Mouse (Mus musculus) midbrain, embryonic 15.5 days (tissue): ENCODE results near the gene Add1. TPM values are rescaled to one million over a fixed set of nuclear protein-coding genes. Genes with fewer than 3 reads are reported as not detected.
A peak's percentile ranks its signal among the peaks of the same experiment; 100 is the strongest.
"Not testable (repeated sequence)": the region's sequence is repeated elsewhere in the genome, so short reads cannot be mapped to it uniquely, and the experiment has no call there.

Experiments used
- ATAC-seq: fragments of 200-750 bp; cut with Nextera tagmentation; replicated peaks from 2 replicates; pipeline ENCODE4 v1.8.0; 2017; ENCODE audit warnings: moderate TSS enrichment
- H3K27ac ChIP-seq: fragments of 300-500 bp; sonication (generic); 2 replicates; pipeline ENCODE4 v1.5.1; 2015; ENCODE audit warnings: mild to moderate bottlenecking, inconsistent platforms
- H3K27me3 ChIP-seq: fragments of 300-500 bp; sonication (generic); replicated peaks from 2 replicates; pipeline ENCODE4 v1.6.1; 2015; ENCODE audit warnings: inconsistent platforms
- H3K36me3 ChIP-seq: fragments of 300-500 bp; sonication (generic); replicated peaks from 2 replicates; pipeline ENCODE4 v1.6.1; 2015; ENCODE audit warnings: inconsistent platforms
- H3K4me1 ChIP-seq: fragments of 300-500 bp; sonication (generic); 2 replicates; pipeline ENCODE4 v1.6.1; 2015; ENCODE audit warnings: inconsistent platforms
- H3K4me2 ChIP-seq: fragments of 300-500 bp; sonication (generic); 2 replicates; pipeline ENCODE4 v1.6.1; 2015; ENCODE audit warnings: inconsistent platforms, mild to moderate bottlenecking, moderate library complexity
- H3K4me3 ChIP-seq: fragments of 300-500 bp; sonication (generic); 2 replicates; pipeline ENCODE4 v1.5.1; 2015; ENCODE audit warnings: mild to moderate bottlenecking, inconsistent platforms
- H3K9ac ChIP-seq: fragments of 300-500 bp; sonication (generic); 2 replicates; pipeline ENCODE4 v1.6.1; 2015; ENCODE audit warnings: mild to moderate bottlenecking, inconsistent platforms
- H3K9me3 ChIP-seq: fragments of 300-500 bp; sonication (generic); 2 replicates; pipeline ENCODE4 v1.6.1; 2016; ENCODE audit warnings: inconsistent platforms
- WGBS: fragments of 180-500 bp; shearing (Covaris S2); methylation state at CpG from one replicate; pipeline ENCODE4 v1.1.7; 2015; ENCODE audit warnings: mixed read lengths; 5-methylcytosine and 5-hydroxymethylcytosine counted together
- polyA plus RNA-seq: library from polyadenylated mRNA; unstranded; fragments of >200 nt; fragmentation: Nextera tagmentation; extraction: Ambion mirVana; gene quantifications from 2 replicates; pipeline ENCODE4 v1.2.1, GENCODE M21; 2015

The Add1 gene
- polyA plus RNA-seq, 1 experiment from 2014 or later: 221 TPM

- 5% methylated on average over 5 of the region's 5 CpGs for WGBS
- H3K36me3 ChIP-seq: no peaks in the 10 kb centered on the region
- H3K4me3 ChIP-seq: no peak overlapping the region
- no peaks in the 10 kb centered on the region for H3K9me3 ChIP-seq
- H3K27ac ChIP-seq: no peak overlapping the region
- no peak overlapping the region for H3K4me2 ChIP-seq
- H3K9ac ChIP-seq: no peak overlapping the region
- ATAC-seq: no peak
- peaks cover 25% of the 10 kb centered on the region for H3K4me1 ChIP-seq
- H3K27me3 ChIP-seq: no peaks in the 10 kb centered on the region
Observed at GRCm38 (mm10) chr5:34590059-34590458, 16.6 kb downstream of the Add1 start.

GRCm38 (mm10) chr5:34590702-34591101, 17.2 kb downstream of the Add1 start:
- H3K4me3 ChIP-seq: no peak overlapping the region
- no peak overlapping the region for H3K9ac ChIP-seq
- H3K27ac ChIP-seq: no peak overlapping the region

GRCm38 (mm10) chr5:34591388-34592004, 18.0 kb downstream of the Add1 start:
- H3K36me3 ChIP-seq: no peaks in the 10 kb centered on the region
- WGBS: 20% methylated on average over 5 of the region's 5 CpGs
- H3K4me2 ChIP-seq: no peak overlapping the region
- peaks cover 25% of the 10 kb centered on the region for H3K4me1 ChIP-seq
- no peak overlapping the region for H3K9ac ChIP-seq
- peak overlapping the region; percentile 30; the same call in 1 of the 2 replicates for H3K27ac ChIP-seq
- no peak for ATAC-seq
- no peak overlapping the region for H3K4me3 ChIP-seq
- no peaks in the 10 kb centered on the region for H3K27me3 ChIP-seq
- no peaks in the 10 kb centered on the region for H3K9me3 ChIP-seq

More at GRCm38 (mm10) chr5:34590702-34591101, 17.2 kb downstream of the Add1 start:
- Histone ChIP-seq H3K36me3 (no peaks in the 10 kb centered on the region), H3K4me1 (peaks cover 25% of the 10 kb centered on the region), H3K9me3 (no peaks in the 10 kb centered on the region), H3K27me3 (no peaks in the 10 kb centered on the region), H3K4me2 (no peak overlapping the region)
- ATAC-seq: no peak
- 28% methylated on average over 4 of the region's 4 CpGs for WGBS

- not testable (repeated sequence) for H3K4me3 ChIP-seq, H3K27ac ChIP-seq, ATAC-seq, H3K36me3 ChIP-seq, H3K4me2 ChIP-seq, H3K27me3 ChIP-seq, H3K9me3 ChIP-seq, H3K9ac ChIP-seq
- 69% methylated on average over 5 of the region's 5 CpGs for WGBS
- H3K4me1 ChIP-seq: peaks cover 21% of the 10 kb centered on the region
Observed at GRCm38 (mm10) chr5:34592224-34592623, 18.8 kb downstream of the Add1 start.

DNA sequence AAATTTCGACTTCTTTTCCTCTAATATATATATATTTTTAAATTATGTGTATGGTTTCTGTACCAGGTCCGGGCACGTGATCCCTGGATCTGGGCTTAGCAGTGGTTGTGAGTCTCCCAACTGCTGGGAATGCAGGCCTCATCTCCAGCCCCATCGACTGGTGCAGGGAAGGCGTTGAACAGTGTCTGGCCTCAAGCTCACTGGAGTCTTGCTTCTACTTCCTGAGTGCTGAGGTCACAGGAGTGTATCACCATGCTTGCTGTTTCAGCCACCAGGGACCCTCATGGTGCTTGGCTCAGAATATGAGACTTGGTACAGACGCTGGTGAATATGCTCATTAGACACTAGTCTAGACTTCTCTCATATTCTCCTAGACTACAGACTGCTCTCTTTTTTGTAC, 19.2 kb downstream of the Add1 start:
- H3K4me3 ChIP-seq: no peak overlapping the region
- H3K9me3 ChIP-seq: no peaks in the 10 kb centered on the region
- H3K27me3 ChIP-seq: no peaks in the 10 kb centered on the region
- H3K9ac ChIP-seq: no peak overlapping the region
- no peak overlapping the region for H3K4me2 ChIP-seq
- no peak overlapping the region for H3K27ac ChIP-seq
- WGBS: 94% methylated on average over 6 of the region's 6 CpGs
- H3K36me3 ChIP-seq: no peaks in the 10 kb centered on the region
- no peak for ATAC-seq
- peaks cover 16% of the 10 kb centered on the region for H3K4me1 ChIP-seq

DNA sequence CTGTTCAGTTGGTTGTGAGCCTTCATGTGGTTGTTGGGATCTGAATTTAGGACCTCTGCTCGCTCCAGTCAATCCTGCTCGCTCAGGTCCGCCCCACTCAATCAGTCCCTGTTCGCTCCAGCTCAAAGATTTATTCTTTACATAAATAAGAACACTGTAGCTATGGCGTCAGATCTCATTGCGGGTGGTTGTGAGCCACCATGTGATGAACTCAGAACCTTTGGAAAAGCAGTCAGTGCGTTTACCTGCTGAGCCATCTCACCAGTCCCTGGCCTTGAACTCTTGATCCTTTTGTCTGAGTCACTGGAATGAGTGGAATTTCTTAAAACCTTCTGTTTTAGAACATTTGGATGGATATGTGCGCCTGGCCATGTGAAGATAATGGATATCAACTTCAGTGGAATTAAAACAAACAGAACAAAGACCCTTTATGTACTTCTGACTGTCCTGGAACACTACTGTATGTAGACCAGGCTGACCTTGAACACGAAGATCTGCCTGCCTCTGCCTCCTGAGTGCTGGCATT, 19.8 kb downstream of the Add1 start:
- Histone ChIP-seq H3K9me3 (no peaks in the 10 kb centered on the region), H3K4me3 (no peak overlapping the region), H3K36me3 (0 out of 2 replicates have a peak, but pooled peaks cover 3% of the 10 kb centered on the region), H3K27me3 (no peaks in the 10 kb centered on the region), H3K4me1 (peaks cover 13% of the 10 kb centered on the region), H3K9ac (no peak overlapping the region), H3K4me2 (no peak overlapping the region), H3K27ac (no peak overlapping the region)
- no peak for ATAC-seq
- 94% methylated on average over 9 of the region's 9 CpGs for WGBS

DNA sequence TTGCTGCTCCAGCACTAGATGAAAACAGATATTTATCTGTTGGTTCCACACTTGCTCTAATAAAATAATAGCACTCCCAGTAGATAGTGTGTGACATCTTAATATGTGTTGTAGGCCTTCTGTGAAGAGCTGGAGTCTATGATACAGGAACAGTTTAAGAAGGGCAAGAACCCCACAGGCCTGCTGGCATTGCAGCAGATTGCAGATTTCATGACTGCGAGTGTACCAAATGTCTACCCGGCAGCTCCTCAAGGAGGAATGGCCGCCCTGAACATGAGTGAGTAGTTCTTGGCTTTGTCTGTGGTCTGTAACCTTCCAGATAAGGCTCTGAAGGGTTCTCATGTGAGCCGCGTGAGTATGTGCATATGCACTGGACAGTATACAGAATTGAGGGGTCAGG, 31.1 kb downstream of the Add1 start:
- no peaks in the 10 kb centered on the region for H3K9me3 ChIP-seq
- 95% methylated on average over 5 of the region's 5 CpGs for WGBS
- H3K4me2 ChIP-seq: no peak overlapping the region
- H3K27me3 ChIP-seq: no peaks in the 10 kb centered on the region
- no peak overlapping the region for H3K9ac ChIP-seq
- H3K36me3 ChIP-seq: peaks cover 24% of the 10 kb centered on the region; the same call in 1 of the 2 replicates
- no peak overlapping the region for H3K27ac ChIP-seq
- no peaks in the 10 kb centered on the region for H3K4me1 ChIP-seq
- no peak for ATAC-seq
- no peak overlapping the region for H3K4me3 ChIP-seq

DNA sequence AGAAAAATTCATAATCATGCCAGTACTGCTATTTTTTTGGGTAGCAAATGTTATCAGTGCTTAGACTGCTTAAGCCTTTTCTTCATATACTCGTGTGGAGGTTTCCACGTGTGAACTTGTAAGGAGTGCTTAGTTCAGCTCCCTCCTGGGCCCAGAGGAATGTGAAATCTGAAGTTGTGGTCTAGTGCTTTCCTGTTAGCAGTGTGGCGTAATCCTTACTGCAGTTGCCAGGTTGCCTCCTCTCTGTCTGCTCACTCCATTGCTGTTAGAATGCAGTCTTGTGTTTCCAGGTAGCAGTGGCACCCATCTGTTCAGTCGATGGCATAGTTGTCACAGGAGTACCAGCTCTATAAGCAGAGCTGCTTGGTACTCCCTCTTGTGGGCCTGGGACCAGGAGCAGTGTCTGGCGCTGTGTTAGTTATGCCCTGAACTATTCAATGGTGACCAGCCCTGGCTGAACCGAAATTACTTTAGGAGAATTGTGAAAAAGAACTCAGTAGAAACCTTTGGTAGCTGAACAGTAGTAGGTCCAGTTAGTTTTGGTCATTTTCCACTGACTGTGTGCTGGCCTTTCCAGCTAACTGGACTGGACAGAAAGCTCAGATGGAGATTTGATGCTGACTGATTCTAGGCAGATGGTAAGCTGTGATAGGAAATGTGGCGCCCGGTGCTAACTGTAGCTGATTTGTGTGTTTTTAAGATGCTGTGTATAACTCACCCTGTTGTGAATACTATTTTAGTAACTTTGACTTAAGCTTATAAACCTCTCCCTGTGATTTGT, 33.8 kb downstream of the Add1 start:
- Histone ChIP-seq H3K36me3 (peaks cover 38% of the 10 kb centered on the region), H3K4me1 (no peaks in the 10 kb centered on the region), H3K4me2 (no peak overlapping the region), H3K4me3 (no peak overlapping the region), H3K27ac (no peak overlapping the region), H3K9me3 (no peaks in the 10 kb centered on the region), H3K27me3 (no peaks in the 10 kb centered on the region), H3K9ac (no peak overlapping the region)
- no peak for ATAC-seq
- WGBS: 87% methylated on average over 8 of the region's 8 CpGs

GRCm38 (mm10) chr5:34608226-34608625, 34.8 kb downstream of the Add1 start:
- Histone ChIP-seq H3K4me2 (no peak overlapping the region), H3K9ac (no peak overlapping the region), H3K27ac (no peak overlapping the region), H3K4me1 (no peaks in the 10 kb centered on the region), H3K27me3 (no peaks in the 10 kb centered on the region), H3K4me3 (no peak overlapping the region), H3K36me3 (peaks cover 42% of the 10 kb centered on the region), H3K9me3 (no peaks in the 10 kb centered on the region)
- WGBS: 85% methylated on average over 3 of the region's 3 CpGs
- no peak for ATAC-seq

GRCm38 (mm10) chr5:34609966-34610365, 36.5 kb downstream of the Add1 start:
- Histone ChIP-seq H3K9ac (no peak overlapping the region), H3K27ac (no peak overlapping the region), H3K9me3 (no peaks in the 10 kb centered on the region), H3K27me3 (no peaks in the 10 kb centered on the region), H3K4me2 (no peak overlapping the region), H3K4me3 (no peak overlapping the region), H3K4me1 (no peaks in the 10 kb centered on the region), H3K36me3 (peaks cover 53% of the 10 kb centered on the region)
- ATAC-seq: no peak
- 93% methylated on average over 4 of the region's 4 CpGs for WGBS

DNA sequence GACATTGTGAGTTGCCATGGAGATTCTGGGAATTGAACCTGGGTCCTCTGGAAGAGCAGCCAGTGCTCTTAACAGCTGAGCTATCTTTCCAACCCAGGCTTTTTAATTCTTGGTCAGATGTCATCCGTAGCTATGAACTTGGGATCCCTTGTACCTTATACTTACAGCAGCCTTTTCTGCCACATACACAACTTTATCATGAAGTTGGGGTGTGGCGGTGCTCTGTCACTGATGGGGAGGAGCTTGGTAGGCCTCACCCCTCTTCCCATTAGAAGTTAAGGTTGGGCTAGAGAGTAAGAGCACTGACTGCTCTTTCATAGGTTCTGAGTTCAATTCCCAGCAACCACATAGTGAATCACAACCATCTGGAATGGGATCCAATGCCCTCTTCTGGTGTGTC, 59.5 kb downstream of the Add1 start:
- Histone ChIP-seq H3K4me3 (no peak overlapping the region), H3K4me1 (peaks cover 22% of the 10 kb centered on the region), H3K9ac (no peak overlapping the region), H3K27ac (no peak overlapping the region), H3K36me3 (peaks cover 56% of the 10 kb centered on the region), H3K4me2 (no peak overlapping the region), H3K27me3 (no peaks in the 10 kb centered on the region), H3K9me3 (no peaks in the 10 kb centered on the region)
- no peak for ATAC-seq
- 93% methylated on average over 2 of the region's 2 CpGs for WGBS

- no peaks in the 10 kb centered on the region for H3K9me3 ChIP-seq
- peaks cover 22% of the 10 kb centered on the region for H3K4me1 ChIP-seq
- 76% methylated on average over 4 of the region's 4 CpGs for WGBS
- no peak overlapping the region for H3K4me3 ChIP-seq
- no peak overlapping the region for H3K9ac ChIP-seq
- no peak overlapping the region for H3K27ac ChIP-seq
- H3K27me3 ChIP-seq: no peaks in the 10 kb centered on the region
- no peak overlapping the region for H3K4me2 ChIP-seq
- H3K36me3 ChIP-seq: peaks cover 53% of the 10 kb centered on the region
- no peak for ATAC-seq
Observed at GRCm38 (mm10) chr5:34633641-34634040, 60.2 kb downstream of the Add1 start.
